24 mouse cellular contexts compared by ENCODE assay signal in the genomic region with DNA sequence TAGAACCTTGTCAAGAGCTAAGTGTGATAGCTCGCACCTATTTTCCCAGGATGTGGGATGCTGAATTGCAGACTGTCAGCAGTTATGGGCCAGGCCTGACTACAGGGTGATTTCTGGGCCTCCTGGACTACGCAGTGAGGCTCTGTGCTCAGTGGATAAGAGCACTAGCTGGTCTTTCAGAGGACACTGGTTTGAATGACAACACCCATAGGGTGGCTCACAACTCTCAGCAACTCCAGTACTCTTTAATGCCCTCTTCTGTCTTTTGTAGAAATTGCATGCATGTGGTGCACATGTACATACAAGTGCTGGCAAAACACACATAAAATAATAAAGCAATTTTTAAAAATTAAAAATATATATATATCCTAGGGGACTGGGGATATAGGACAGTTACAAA. TPM values are rescaled to one million over a fixed set of nuclear protein-coding genes. Genes with fewer than 3 reads are reported as not detected.
A peak's percentile ranks its signal among the peaks of the same experiment; 100 is the strongest.
DNase-seq lines count a peak whose midpoint lies in the region; ATAC-seq and TF ChIP-seq lines count a peak whose summit lies in the region.
"Had no signal": no experiment of that assay in that cellular context is flagged by ENCODE, and none has a peak within 500 bp of the region (broad histone marks: within the 10 kb centered on the region; RNA-seq: fewer than 3 reads in every experiment).

No protein-coding gene starts in this region.

- H3K27ac ChIP-seq in intestine, postnatal 0 days (ENCODE audit: low read depth, low read length) = no peak overlapping the region
- no peak overlapping the region for H3K27ac ChIP-seq in intestine, embryonic 16.5 days (ENCODE audit: low read length)
- H3K27ac ChIP-seq in liver, embryonic 15.5 days (replicated peaks) = no peak overlapping the region
- H3K27ac ChIP-seq: forebrain, embryonic 10.5 days; heart, adult 2 months; hindbrain, embryonic 12.5 days; kidney, postnatal 0 days; macrophage; midbrain, embryonic 12.5 days had no signal

- no peaks in the 10 kb centered on the region for H3K4me1 ChIP-seq in intestine, postnatal 0 days (replicated peaks; ENCODE audit: control insufficient read depth, insufficient read depth, low read length)
- H3K4me1 ChIP-seq in intestine, embryonic 16.5 days (ENCODE audit: control insufficient read depth, insufficient read depth, low read length) = no peaks in the 10 kb centered on the region
- no peaks in the 10 kb centered on the region for H3K4me1 ChIP-seq in liver, embryonic 15.5 days (replicated peaks)
- H3K4me1 ChIP-seq: forebrain, embryonic 10.5 days; hindbrain, embryonic 12.5 days; midbrain, embryonic 12.5 days had no signal

- no peak overlapping the region for H3K9ac ChIP-seq in intestine, postnatal 0 days (ENCODE audit: low read depth, low read length)
- H3K9ac ChIP-seq in intestine, embryonic 16.5 days (ENCODE audit: low read depth, low read length) = no peak overlapping the region
- no peak overlapping the region for H3K9ac ChIP-seq in liver, embryonic 15.5 days
- H3K9ac ChIP-seq: hindbrain, embryonic 12.5 days; midbrain, embryonic 12.5 days had no signal

- ATAC-seq in intestine, postnatal 0 days = no peak
- no peak for ATAC-seq in intestine, embryonic 16.5 days
- peak; percentile 51 for ATAC-seq in liver, embryonic 15.5 days (ENCODE audit: insufficient read depth)

- TF ChIP-seq CTCF in intestine, postnatal 0 days (IDR thresholded peaks at IDR 0.05; ENCODE audit: low read depth) = 0 out of 2 replicates have a peak, but pooled peaks have one; percentile 13

- H3K9me3 ChIP-seq in intestine, postnatal 0 days (ENCODE audit: control insufficient read depth) = no peaks in the 10 kb centered on the region
- no peaks in the 10 kb centered on the region for H3K9me3 ChIP-seq in intestine, embryonic 16.5 days (ENCODE audit: control insufficient read depth, low read length)
- no peaks in the 10 kb centered on the region for H3K9me3 ChIP-seq in liver, embryonic 15.5 days (replicated peaks)
- H3K9me3 ChIP-seq: forebrain, embryonic 10.5 days; G1E; hindbrain, embryonic 12.5 days; midbrain, embryonic 12.5 days had no signal

- WGBS in intestine, postnatal 0 days = 87% methylated on average over 2 of the region's 2 CpGs
- WGBS in intestine, embryonic 16.5 days = 91% methylated on average over 2 of the region's 2 CpGs
- 45% methylated on average over 2 of the region's 2 CpGs for WGBS in liver, embryonic 15.5 days (ENCODE audit: insufficient replicate concordance)

- H3K27me3 ChIP-seq in intestine, postnatal 0 days (replicated peaks; ENCODE audit: control insufficient read depth, insufficient read depth, low read length) = no peaks in the 10 kb centered on the region
- no peaks in the 10 kb centered on the region for H3K27me3 ChIP-seq in intestine, embryonic 16.5 days (replicated peaks; ENCODE audit: control insufficient read depth, insufficient read depth, low read length)
- H3K27me3 ChIP-seq in liver, embryonic 15.5 days = no peaks in the 10 kb centered on the region
- H3K27me3 ChIP-seq: hindbrain, embryonic 12.5 days; midbrain, embryonic 12.5 days had no signal

- H3K4me3 ChIP-seq in intestine, postnatal 0 days (ENCODE audit: low read depth, low read length) = no peak overlapping the region
- no peak overlapping the region for H3K4me3 ChIP-seq in intestine, embryonic 16.5 days (ENCODE audit: low read length)
- no peak overlapping the region for H3K4me3 ChIP-seq in liver, embryonic 15.5 days (replicated peaks)
- H3K4me3 ChIP-seq: forebrain, embryonic 10.5 days; heart, adult 2 months; hindbrain, embryonic 12.5 days; midbrain, embryonic 12.5 days had no signal

- H3K4me2 ChIP-seq in intestine, postnatal 0 days (replicated peaks; ENCODE audit: low read depth) = no peak overlapping the region
- H3K4me2 ChIP-seq in intestine, embryonic 16.5 days (ENCODE audit: low read depth, low read length) = no peak overlapping the region
- H3K4me2 ChIP-seq in liver, embryonic 15.5 days = no peak overlapping the region
- H3K4me2 ChIP-seq: hindbrain, embryonic 12.5 days; midbrain, embryonic 12.5 days had no signal

- peak; percentile 55 for DNase-seq in 416B (ENCODE audit: low read depth)
- peak; percentile 22 for DNase-seq in c-Kit-positive CD71-positive TER-119-negative erythroid progenitor cells, embryonic 14.5 days (ENCODE audit: low read depth)
- DNase-seq in left cerebral cortex, adult 8-10 months (ENCODE audit: low spot score in 2 of 2) = no peak
- no peak for DNase-seq in spleen, adult 18-20 months
- DNase-seq in layer of hippocampus, adult 9-10 months (ENCODE audit: low spot score) = no peak
- DNase-seq: adrenal gland, postnatal 14 days; cerebellum, adult 9-11 months; gastrocnemius, postnatal 25 days; heart, adult 2 months; kidney, adult 18-20 months; retina, postnatal 1 day; right cerebral cortex, postnatal 4 days; thymus, adult 2 months; thymus, postnatal 4 days had no signal

- no peaks in the 10 kb centered on the region for H3K36me3 ChIP-seq in intestine, postnatal 0 days (ENCODE audit: control insufficient read depth, insufficient read depth)
- H3K36me3 ChIP-seq in intestine, embryonic 16.5 days (ENCODE audit: control insufficient read depth, insufficient read depth, low read length) = no peaks in the 10 kb centered on the region
- 0 out of 2 replicates have a peak, but pooled peaks cover 2% of the 10 kb centered on the region for H3K36me3 ChIP-seq in liver, embryonic 15.5 days (replicated peaks)
- H3K36me3 ChIP-seq: forebrain, embryonic 10.5 days; G1E; hindbrain, embryonic 12.5 days; midbrain, embryonic 12.5 days had no signal

RNA-seq across cellular contexts. Expression of gene D030056L22Rik, which starts 12.2 kb away (rescaled TPM):
- polyA plus RNA-seq in intestine, postnatal 0 days (2015; fragmentation: Nextera tagmentation; extraction: Ambion mirVana) = 11.2 and 11.3 TPM in 2 replicates
- polyA plus RNA-seq in intestine, embryonic 16.5 days (2015; fragmentation: Nextera tagmentation; extraction: Ambion mirVana) = 16.9 and 17.6 TPM in 2 replicates
- 33.5 and 33.9 TPM in 2 replicates for polyA plus RNA-seq in liver, embryonic 15.5 days (2015; fragmentation: Nextera tagmentation; extraction: Ambion mirVana)
- 10 to 100 TPM; 18.5 to 22.1 (median 20.3) TPM for total RNA-seq in left cerebral cortex, adult 8-10 months (2022)

RNA-seq across cellular contexts. Expression of gene Trpm6, which starts 24.6 kb away (rescaled TPM):
- 0.07 and 0.08 TPM in 2 replicates for polyA plus RNA-seq in intestine, postnatal 0 days (2015; fragmentation: Nextera tagmentation; extraction: Ambion mirVana)
- polyA plus RNA-seq in intestine, embryonic 16.5 days (2015; fragmentation: Nextera tagmentation; extraction: Ambion mirVana) = 0.07 and 0.11 TPM in 2 replicates
- 0.03 TPM in 1 of 2 replicates, not detected in the other for polyA plus RNA-seq in liver, embryonic 15.5 days (2015; fragmentation: Nextera tagmentation; extraction: Ambion mirVana)
- total RNA-seq in left cerebral cortex, adult 8-10 months (2022) = under 1 TPM; 0.34 to 0.46 (median 0.43) TPM
- total RNA-seq: monocyte, adult 5-6 weeks had no signal
- polyA plus RNA-seq: G1E, macrophage had no signal

RNA-seq across cellular contexts. Expression of gene Carnmt1, which starts 54.6 kb away (rescaled TPM):
- polyA plus RNA-seq in intestine, postnatal 0 days (2015; fragmentation: Nextera tagmentation; extraction: Ambion mirVana) = 14.5 and 15.5 TPM in 2 replicates
- polyA plus RNA-seq in intestine, embryonic 16.5 days (2015; fragmentation: Nextera tagmentation; extraction: Ambion mirVana) = 13.7 and 15.6 TPM in 2 replicates
- 14.7 and 16.8 TPM in 2 replicates for polyA plus RNA-seq in liver, embryonic 15.5 days (2015; fragmentation: Nextera tagmentation; extraction: Ambion mirVana)
- 10 to 100 TPM in 3 of 4 experiments, 1 to 10 TPM in 1; 9.1 to 11.1 (median 10.6) TPM for total RNA-seq in left cerebral cortex, adult 8-10 months (2022)

Comparison
In these comparisons a context has a peak if more than half of its experiments do, and no peak if none do; other contexts are left out.
1. DNase-seq: peak in 416B (single experiment) and c-Kit-positive CD71-positive TER-119-negative erythroid progenitor cells, embryonic 14.5 days (single experiment); none in left cerebral cortex, adult 8-10 months (0 of 2), spleen, adult 18-20 months (0 of 2) and layer of hippocampus, adult 9-10 months (single experiment).